Mouse (Mus musculus) CH12.LX (cell line): ENCODE data around the gene Trmt112. TPM values are rescaled to one million over a fixed set of nuclear protein-coding genes. Genes with fewer than 3 reads are reported as not detected.
"Not testable (repeated sequence)": the region's sequence is repeated elsewhere in the genome, so short reads cannot be mapped to it uniquely, and the experiment has no call there.

Experiments used
- DNase-seq: peaks from one replicate; pipeline ENCODE4 v3.0.0-alpha.2; 2013; ENCODE audit errors: extremely low read depth
- H3K27ac ChIP-seq: 2 replicates; pipeline ENCODE4 v1.5.1; 2012; ENCODE audit warnings: low read depth, mild to moderate bottlenecking, control low read depth, moderate library complexity; ENCODE audit not compliant: insufficient read depth
- H3K27me3 ChIP-seq: replicated peaks from 2 replicates; pipeline ENCODE3; 2012; ENCODE audit warnings: inconsistent platforms
- H3K36me3 ChIP-seq, 2 experiments: replicated peaks in 1 of 2; 2 replicates each; pipeline versions ENCODE3 to v1.6.1; 2012; ENCODE audit warnings: inconsistent platforms in 1 of 2, low read length in 1 of 2, mild to moderate bottlenecking in 1 of 2, mixed read lengths in 1 of 2, moderate library complexity in 1 of 2; ENCODE audit not compliant: control insufficient read depth in 1 of 2, insufficient read depth in 1 of 2
- H3K4me1 ChIP-seq, 2 experiments: 2 replicates each; pipeline ENCODE4 v1.6.1; 2012; ENCODE audit warnings: inconsistent platforms in 1 of 2, moderate library complexity in 1 of 2; ENCODE audit not compliant: insufficient read depth in 2 of 2, control insufficient read depth in 1 of 2
- H3K4me2 ChIP-seq: 2 replicates; pipeline ENCODE4 v1.6.1; 2012; ENCODE audit warnings: low read depth, mild to moderate bottlenecking, control low read depth; ENCODE audit not compliant: poor library complexity, insufficient read depth, severe bottlenecking
- H3K4me3 ChIP-seq, 3 experiments: fragments of 150-350 bp in 1 of 3; sonication (generic) in 1 of 3; replicated peaks in 1 of 3; 2 replicates each; pipeline versions ENCODE3 to v1.5.1; 2011 to 2012; ENCODE audit warnings: low read depth in 2 of 3, low read length in 2 of 3, mild to moderate bottlenecking in 2 of 3, moderate library complexity in 2 of 3, control low read depth in 1 of 3, improper control_type of control experiment in 1 of 3, inconsistent platforms in 1 of 3, mixed read lengths in 1 of 3; ENCODE audit not compliant: poor library complexity in 1 of 3
- H3K79me2 ChIP-seq: replicated peaks from 2 replicates; pipeline ENCODE4 v1.6.1; 2012; ENCODE audit warnings: mild to moderate bottlenecking, moderate library complexity; ENCODE audit not compliant: control insufficient read depth, poor library complexity, insufficient read depth, severe bottlenecking; ENCODE audit errors: extremely low read depth
- H3K9ac ChIP-seq: 2 replicates; pipeline ENCODE4 v1.6.1; 2012; ENCODE audit warnings: low read depth, mild to moderate bottlenecking, control low read depth, moderate library complexity; ENCODE audit not compliant: insufficient read depth
- H3K9me3 ChIP-seq: replicated peaks from 2 replicates; pipeline ENCODE3; 2012; ENCODE audit warnings: low read length, inconsistent platforms, mixed read lengths
- BHLHE40 ChIP-seq: IDR thresholded peaks from 2 replicates; pipeline ENCODE4 v1.6.1; 2011; ENCODE audit warnings: mild to moderate bottlenecking, low read depth, low read length, improper control_type of control experiment
- CHD1 ChIP-seq: IDR thresholded peaks from 2 replicates; pipeline ENCODE4 v1.6.1; 2012; ENCODE audit warnings: low read depth, low read length, improper control_type of control experiment, inconsistent platforms
- E2F4 ChIP-seq: IDR thresholded peaks from 2 replicates; pipeline ENCODE4 v1.6.1; 2011; ENCODE audit warnings: low read depth, low read length, improper control_type of control experiment; ENCODE audit not compliant: insufficient replicate concordance
- GABPA ChIP-seq: IDR thresholded peaks from 2 replicates; pipeline ENCODE4 v1.6.1; 2012; ENCODE audit warnings: low read depth, low read length, improper control_type of control experiment, inconsistent platforms; ENCODE audit not compliant: insufficient replicate concordance
- HCFC1 ChIP-seq: IDR thresholded peaks from 2 replicates; pipeline ENCODE4 v1.6.1; 2012; ENCODE audit warnings: low read depth, mild to moderate bottlenecking, inconsistent platforms, low read length, improper control_type of control experiment
- JUN ChIP-seq: IDR thresholded peaks from 2 replicates; pipeline ENCODE4 v1.6.1; 2011; ENCODE audit warnings: low read depth, mild to moderate bottlenecking, low read length, improper control_type of control experiment, moderate library complexity; ENCODE audit not compliant: insufficient read depth
- JUND ChIP-seq: conservative IDR thresholded peaks from 2 replicates; pipeline ENCODE4 v1.6.1; 2011; ENCODE audit warnings: low read depth, low read length, improper control_type of control experiment
- MAFK ChIP-seq: IDR thresholded peaks from 2 replicates; pipeline ENCODE4 v1.6.1; 2011; ENCODE audit warnings: low read length, improper control_type of control experiment; ENCODE audit not compliant: insufficient replicate concordance
- MAZ ChIP-seq: IDR thresholded peaks from 2 replicates; pipeline ENCODE4 v1.6.1; 2012; ENCODE audit warnings: low read depth, mild to moderate bottlenecking, inconsistent platforms, low read length, improper control_type of control experiment, moderate library complexity
- MYC ChIP-seq: IDR thresholded peaks from 2 replicates; pipeline ENCODE4 v1.6.1; 2011; ENCODE audit warnings: low read depth, mild to moderate bottlenecking, improper control_type of control experiment, low read length
- POLR2AphosphoS2 ChIP-seq: IDR thresholded peaks from 2 replicates; pipeline ENCODE4 v1.6.1; 2011; ENCODE audit warnings: low read depth, low read length, improper control_type of control experiment
- RAD21 ChIP-seq: IDR thresholded peaks from 2 replicates; pipeline ENCODE4 v1.6.1; 2011; ENCODE audit warnings: low read depth, mild to moderate bottlenecking, low read length, improper control_type of control experiment, moderate library complexity
- RCOR1 ChIP-seq: conservative IDR thresholded peaks from 2 replicates; pipeline ENCODE4 v1.6.1; 2012; ENCODE audit warnings: low read depth, mild to moderate bottlenecking, inconsistent platforms, low read length, improper control_type of control experiment
- TBP ChIP-seq: conservative IDR thresholded peaks from 2 replicates; pipeline ENCODE4 v1.6.1; 2011; ENCODE audit warnings: low read depth, low read length, improper control_type of control experiment
- UBTF ChIP-seq: IDR thresholded peaks from 2 replicates; pipeline ENCODE4 v1.6.1; 2012; ENCODE audit warnings: low read depth, mild to moderate bottlenecking, inconsistent platforms, low read length, improper control_type of control experiment, moderate library complexity
- dilution Hi-C: fragments of 300-500 bp; cut with MboI; formaldehyde crosslinking; loops from 2 replicates; pipeline ENCODE4 v1.14.3; 2020; ENCODE audit warnings: low sequenced_read_pairs; ENCODE audit not compliant: extremely low pct_unique_long_range_greater_than_20kb, extremely low pct_ligation_motif_present
- in situ Hi-C: fragments of 300-500 bp; cut with MboI; formaldehyde crosslinking; loops from 3 replicates; pipeline ENCODE4 v1.14.3; 2019; ENCODE audit warnings: low sequenced_read_pairs, low pct_ligation_motif_present, low pct_unique_long_range_greater_than_20kb, mixed read lengths
- polyA plus RNA-seq: library from polyadenylated mRNA; unstranded; fragments of >175 nt; gene quantifications from 2 replicates; pipeline ENCODE4 v1.2.1, GENCODE M21; 2012; ENCODE audit warnings: low read depth; ENCODE audit not compliant: insufficient read length
- total RNA-seq, 2 experiments: library from RNA; depleted of rRNA; stranded (reverse); fragments of 300-350 nt in 1 of 2; fragments of >200 nt in 1 of 2; gene quantifications; 2 replicates each; pipeline ENCODE4 v1.2.3; 2012 to 2014

Gene Trmt112
- total and polyA plus RNA-seq, 3 experiments = 97.9 to 212 (median 198) TPM

DNA sequence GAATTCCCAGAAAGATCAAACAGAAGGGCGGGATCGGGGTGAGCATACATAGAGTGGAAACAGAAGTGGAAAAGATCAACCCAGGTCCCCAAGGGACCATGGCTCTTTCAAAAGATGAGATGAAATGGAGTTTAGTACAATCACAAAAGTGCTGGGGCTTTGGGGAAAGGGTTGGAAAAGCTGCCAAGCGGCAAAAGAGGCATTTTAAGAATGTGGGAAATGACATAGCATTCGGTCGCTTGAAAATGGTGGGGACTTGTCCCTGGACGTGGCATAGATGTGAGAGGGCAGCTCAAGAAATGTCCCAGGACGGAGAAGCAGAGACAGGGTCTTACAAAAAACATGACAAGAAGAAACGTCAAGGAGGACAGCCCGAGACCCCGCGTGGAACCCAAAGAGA, 477 bp upstream of the Trmt112 start:
- H3K4me2 ChIP-seq = peak overlapping the region; percentile 87
- no peak for DNase-seq
- TF ChIP-seq MYC = no peak
- no peak for TF ChIP-seq RCOR1
- TF ChIP-seq GABPA = no peak
- TF ChIP-seq POLR2AphosphoS2 = no peak
- TF ChIP-seq UBTF = no peak
- no peak for TF ChIP-seq JUND
- no peak for TF ChIP-seq CHD1
- no peak for TF ChIP-seq RAD21
- no peak for TF ChIP-seq HCFC1
- no peak for TF ChIP-seq E2F4
- no peak for TF ChIP-seq MAFK
- TF ChIP-seq JUN = no peak
- no peak for TF ChIP-seq MAZ
- TF ChIP-seq TBP = no peak
- no peak for TF ChIP-seq BHLHE40
- H3K4me3 ChIP-seq = peak overlapping the region; percentile 85 to 100 (median 92)
- H3K27ac ChIP-seq = peak overlapping the region; percentile 97
- peaks cover 21% of the 10 kb centered on the region for H3K79me2 ChIP-seq
- H3K9ac ChIP-seq = peak overlapping the region; percentile 94
- in situ Hi-C loops = no loop called here
- dilution Hi-C loops = no loop called here
- no peaks in the 10 kb centered on the region for H3K27me3 ChIP-seq
- H3K36me3 ChIP-seq = peaks cover 42 to 70% of the 10 kb centered on the region in 2 experiments
- no peaks in the 10 kb centered on the region for H3K9me3 ChIP-seq
- H3K4me1 ChIP-seq = peaks cover 10 to 29% of the 10 kb centered on the region in 2 experiments; a peak in 3 of 4 replicates

DNA sequence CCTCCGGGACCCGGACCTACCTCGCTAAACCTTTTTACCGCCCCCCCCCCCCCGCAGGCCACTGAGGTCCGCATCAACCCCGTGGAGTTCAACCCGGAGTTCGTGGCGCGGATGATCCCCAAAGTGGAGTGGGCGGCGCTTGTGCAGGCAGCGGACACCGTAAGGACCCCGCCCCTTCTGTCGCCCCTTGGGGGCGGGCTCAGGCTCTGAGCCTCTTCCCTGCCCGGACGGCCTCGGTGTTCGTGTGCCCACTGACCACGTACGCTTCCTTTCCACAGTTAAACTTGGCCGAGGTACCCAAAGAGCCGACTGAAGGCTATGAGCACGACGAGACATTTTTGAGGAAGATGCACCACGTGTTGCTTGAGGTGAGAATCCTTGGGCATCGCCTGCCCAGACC, 808 bp downstream of the Trmt112 start:
- Histone ChIP-seq H3K4me1 (peaks cover 10 to 29% of the 10 kb centered on the region in 2 experiments; a peak in 3 of 4 replicates), H3K4me2 (peak overlapping the region; percentile 63; the same call in 1 of the 2 replicates), H3K9ac (peak overlapping the region; percentile 94), H3K4me3 (peak overlapping the region; percentile 85 to 100 (median 92)), H3K79me2 (peaks cover 21% of the 10 kb centered on the region), H3K27ac (peak overlapping the region; percentile 97), H3K36me3 (peaks cover 44 to 68% of the 10 kb centered on the region in 2 experiments)
- in situ Hi-C loops, dilution Hi-C loops, H3K9me3 ChIP-seq, H3K27me3 ChIP-seq: not testable (repeated sequence)
- peak; percentile 54 for DNase-seq
